Mouse (Mus musculus) liver, postnatal 0 days (tissue): ENCODE data around the gene Cnbd2.

Experiments
- CTCF ChIP-seq: sonication (generic); IDR thresholded peaks from 2 replicates; pipeline ENCODE4 v1.5.1; 2016; ENCODE audit warnings: antibody characterized with exemption, low read depth
- EP300 ChIP-seq: IDR thresholded peaks from 2 replicates; pipeline ENCODE4 v1.6.1; 2016; ENCODE audit warnings: antibody characterized with exemption, low read depth, mild to moderate bottlenecking

- no peak for TF ChIP-seq CTCF
- no peak for TF ChIP-seq EP300
Observed at GRCm38 (mm10) chr2:156349286-156349848, 37.3 kb downstream of the Cnbd2 start.
